Mouse (Mus musculus): ENCODE measurements at regions not wholly inside any gene's neighbourhood (a gene's known extent, or its start where the extent isn't known, plus 50 kb on each side); places are given as distances from the start of the nearest gene placed in this dataset.

GRCm38 (mm10) chr13:90402061-90402460 lies 312.7 kb upstream of the Xrcc4 start:
- H3K27ac ChIP-seq (replicated peaks): no peak overlapping the region
- no peak for DNase-seq (ENCODE audit: low spot score)
- H3K4me3 ChIP-seq: no peak overlapping the region
- H3K4me1 ChIP-seq: no peaks in the 10 kb centered on the region
- no peaks in the 10 kb centered on the region for H3K9me3 ChIP-seq (replicated peaks)
- H3K36me3 ChIP-seq: no peaks in the 10 kb centered on the region
- no peaks in the 10 kb centered on the region for H3K27me3 ChIP-seq (ENCODE audit: low read depth, poor library complexity, severe bottlenecking)
- whole genome bisulfite sequencing: 18% methylated on average over 1 of the region's 1 CpGs

DNA sequence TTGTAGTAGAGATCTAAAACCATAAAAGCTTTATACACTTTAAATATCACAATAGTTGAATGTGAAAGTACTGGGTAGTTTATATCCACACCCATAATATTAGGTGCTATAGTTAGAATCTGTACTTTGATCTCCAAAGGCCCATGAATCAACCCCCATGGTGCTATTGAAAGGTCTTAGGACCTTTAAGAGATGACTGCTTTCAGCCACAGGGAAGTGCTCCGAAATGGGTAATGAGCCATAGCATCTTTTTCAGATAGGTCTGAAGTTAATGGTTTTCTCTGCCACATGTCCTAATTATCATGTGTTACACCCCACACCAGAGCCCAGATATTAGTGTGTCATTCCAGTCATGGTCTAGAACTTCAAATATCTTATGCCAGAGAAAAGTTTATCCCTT lies 312.1 kb upstream of the Xrcc4 start:
- no peaks in the 10 kb centered on the region for H3K27me3 ChIP-seq (ENCODE audit: low read depth, poor library complexity, severe bottlenecking)
- no peak for DNase-seq (ENCODE audit: low spot score)
- 37% methylated on average over 1 of the region's 1 CpGs for WGBS
- no peaks in the 10 kb centered on the region for H3K36me3 ChIP-seq
- H3K27ac ChIP-seq (replicated peaks): no peak overlapping the region
- no peak overlapping the region for H3K4me3 ChIP-seq
- no peaks in the 10 kb centered on the region for H3K4me1 ChIP-seq
- no peaks in the 10 kb centered on the region for H3K9me3 ChIP-seq (replicated peaks)

- H3K9me3 ChIP-seq (replicated peaks): no peaks in the 10 kb centered on the region
- H3K27me3 ChIP-seq (ENCODE audit: low read depth, poor library complexity, severe bottlenecking): no peaks in the 10 kb centered on the region
- WGBS: 87% methylated on average over 8 of the region's 8 CpGs
- no peaks in the 10 kb centered on the region for H3K4me1 ChIP-seq
- H3K4me3 ChIP-seq: no peak overlapping the region
- no peak overlapping the region for H3K27ac ChIP-seq (replicated peaks)
- no peak for DNase-seq (ENCODE audit: low spot score)
- no peaks in the 10 kb centered on the region for H3K36me3 ChIP-seq
Measured at GRCm38 (mm10) chr13:90395274-90396023, 306.0 kb upstream of the Xrcc4 start.

DNA sequence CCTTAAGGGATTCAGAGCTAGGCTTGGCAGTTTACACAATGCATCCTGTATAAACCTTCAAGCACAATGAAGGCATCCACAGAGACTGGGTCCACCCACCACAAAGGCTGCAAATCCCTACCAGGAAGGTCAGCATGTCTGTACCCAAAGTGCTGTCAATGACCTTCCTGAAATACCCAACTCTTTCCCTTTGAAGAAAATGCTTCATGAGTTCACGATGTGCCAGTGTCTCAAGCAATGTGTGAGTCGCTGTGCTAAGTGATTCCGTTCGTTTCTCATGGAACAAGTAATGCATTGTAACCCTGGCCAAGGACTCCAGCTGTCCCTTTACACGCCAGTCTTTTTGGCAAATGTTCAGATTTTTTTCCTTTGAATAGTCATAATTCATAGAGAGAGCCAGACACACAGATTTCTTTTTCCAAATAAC lies 305.4 kb upstream of the Xrcc4 start:
- no peaks in the 10 kb centered on the region for H3K4me1 ChIP-seq
- H3K9me3 ChIP-seq (replicated peaks): no peaks in the 10 kb centered on the region
- no peaks in the 10 kb centered on the region for H3K27me3 ChIP-seq (ENCODE audit: low read depth, poor library complexity, severe bottlenecking)
- no peak overlapping the region for H3K27ac ChIP-seq (replicated peaks)
- DNase-seq (ENCODE audit: low spot score): no peak
- 85% methylated on average over 5 of the region's 5 CpGs for WGBS
- no peaks in the 10 kb centered on the region for H3K36me3 ChIP-seq
- no peak overlapping the region for H3K4me3 ChIP-seq

DNA sequence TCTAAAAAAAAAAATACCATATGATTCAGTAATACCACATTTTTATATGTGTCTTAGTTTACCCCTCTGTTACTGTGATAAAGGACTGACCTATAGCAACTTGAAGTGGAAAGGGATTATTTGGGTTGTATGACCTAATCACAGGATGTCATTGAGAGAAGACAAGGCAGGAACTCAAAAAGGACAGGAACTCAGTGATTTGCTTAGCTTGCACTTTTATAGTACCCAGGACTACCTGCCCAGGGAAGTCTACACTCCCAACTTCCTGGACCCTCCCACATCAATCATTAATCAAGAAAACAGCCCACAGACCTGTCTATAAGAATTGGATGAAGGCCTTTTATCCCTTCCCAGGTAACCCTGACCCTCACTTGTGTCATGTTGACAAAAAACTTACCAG lies 303.0 kb upstream of the Xrcc4 start:
- H3K4me3 ChIP-seq: no peak overlapping the region
- no peaks in the 10 kb centered on the region for H3K36me3 ChIP-seq

GRCm38 (mm10) chr13:90376619-90377018 lies 287.2 kb upstream of the Xrcc4 start:
- H3K36me3 ChIP-seq: no peaks in the 10 kb centered on the region
- no peaks in the 10 kb centered on the region for H3K9me3 ChIP-seq (replicated peaks)
- no peak overlapping the region for H3K27ac ChIP-seq (replicated peaks)
- no peak for DNase-seq (ENCODE audit: low spot score)
- 75% methylated on average over 3 of the region's 3 CpGs for WGBS
- H3K27me3 ChIP-seq (ENCODE audit: low read depth, poor library complexity, severe bottlenecking): no peaks in the 10 kb centered on the region
- H3K4me1 ChIP-seq: no peaks in the 10 kb centered on the region
- no peak overlapping the region for H3K4me3 ChIP-seq

More for the DNA sequence above, 303.0 kb upstream of the Xrcc4 start:
- DNase-seq (ENCODE audit: low spot score): no peak
- no peak overlapping the region for H3K27ac ChIP-seq (replicated peaks)
- no peaks in the 10 kb centered on the region for H3K9me3 ChIP-seq (replicated peaks)
- H3K4me1 ChIP-seq: no peaks in the 10 kb centered on the region
- H3K27me3 ChIP-seq (ENCODE audit: low read depth, poor library complexity, severe bottlenecking): no peaks in the 10 kb centered on the region

DNA sequence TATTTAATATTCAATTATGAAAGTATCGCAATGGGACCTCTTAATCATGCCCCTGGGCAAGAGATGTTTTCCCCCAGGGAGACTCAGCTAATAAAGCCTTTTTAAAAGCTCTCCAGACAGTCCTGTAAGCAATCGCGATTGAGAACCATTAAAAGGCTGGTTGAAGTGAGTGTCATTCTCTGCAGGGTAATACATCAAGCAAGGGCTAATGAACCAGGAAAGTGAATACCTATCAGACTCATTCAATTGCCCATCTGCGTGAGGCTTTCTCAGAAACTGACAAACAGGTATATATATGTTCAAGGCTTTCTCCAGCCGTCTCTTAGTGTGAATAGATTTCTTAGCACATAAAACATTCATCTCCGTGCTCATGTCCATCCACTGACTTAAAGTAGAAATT lies 286.8 kb upstream of the Xrcc4 start:
- H3K9me3 ChIP-seq (replicated peaks): no peaks in the 10 kb centered on the region
- H3K4me1 ChIP-seq: no peaks in the 10 kb centered on the region
- H3K4me3 ChIP-seq: no peak overlapping the region
- H3K36me3 ChIP-seq: no peaks in the 10 kb centered on the region
- H3K27me3 ChIP-seq (ENCODE audit: low read depth, poor library complexity, severe bottlenecking): no peaks in the 10 kb centered on the region
- H3K27ac ChIP-seq (replicated peaks): no peak overlapping the region
- 88% methylated on average over 6 of the region's 6 CpGs for WGBS
- DNase-seq (ENCODE audit: low spot score): no peak

DNA sequence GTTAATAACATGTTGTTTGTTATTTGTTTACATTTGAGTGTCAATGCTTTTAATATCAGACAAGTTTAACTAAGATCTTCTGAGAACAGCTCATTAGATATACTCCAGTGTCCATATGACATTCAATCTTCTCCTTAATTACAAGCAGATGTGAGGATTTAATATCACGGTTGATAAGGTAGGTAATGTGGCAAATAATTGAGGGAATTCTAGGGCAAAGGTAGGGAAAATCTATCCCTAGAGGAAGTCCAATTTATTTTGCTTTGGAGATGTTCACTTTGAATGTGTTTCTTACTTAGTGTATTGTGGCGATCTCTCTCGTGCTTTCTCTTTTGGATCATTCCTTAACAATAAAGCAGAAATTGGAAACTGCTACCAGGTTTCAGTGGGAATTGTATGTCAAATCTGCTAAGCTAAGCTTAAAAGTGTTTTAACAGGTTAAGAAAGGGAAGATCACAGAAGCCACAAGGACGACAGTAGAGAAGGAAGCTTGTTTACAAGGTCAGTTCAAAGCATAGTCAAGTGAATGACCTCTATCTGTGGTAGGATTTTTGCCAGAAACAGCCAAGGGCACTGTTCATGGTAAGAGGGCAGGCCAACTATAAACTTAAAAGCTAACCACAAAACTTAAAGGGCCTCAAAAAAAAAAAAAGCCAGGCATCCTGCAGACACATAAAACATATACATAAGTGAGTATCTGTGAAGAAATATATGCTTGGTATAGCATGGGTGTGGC lies 282.2 kb upstream of the Xrcc4 start:
- no peaks in the 10 kb centered on the region for H3K27me3 ChIP-seq (ENCODE audit: low read depth, poor library complexity, severe bottlenecking)
- no peaks in the 10 kb centered on the region for H3K4me1 ChIP-seq
- no peaks in the 10 kb centered on the region for H3K36me3 ChIP-seq
- 78% methylated on average over 4 of the region's 4 CpGs for WGBS
- no peak overlapping the region for H3K27ac ChIP-seq (replicated peaks)
- no peaks in the 10 kb centered on the region for H3K9me3 ChIP-seq (replicated peaks)
- no peak overlapping the region for H3K4me3 ChIP-seq
- DNase-seq (ENCODE audit: low spot score): no peak

DNA sequence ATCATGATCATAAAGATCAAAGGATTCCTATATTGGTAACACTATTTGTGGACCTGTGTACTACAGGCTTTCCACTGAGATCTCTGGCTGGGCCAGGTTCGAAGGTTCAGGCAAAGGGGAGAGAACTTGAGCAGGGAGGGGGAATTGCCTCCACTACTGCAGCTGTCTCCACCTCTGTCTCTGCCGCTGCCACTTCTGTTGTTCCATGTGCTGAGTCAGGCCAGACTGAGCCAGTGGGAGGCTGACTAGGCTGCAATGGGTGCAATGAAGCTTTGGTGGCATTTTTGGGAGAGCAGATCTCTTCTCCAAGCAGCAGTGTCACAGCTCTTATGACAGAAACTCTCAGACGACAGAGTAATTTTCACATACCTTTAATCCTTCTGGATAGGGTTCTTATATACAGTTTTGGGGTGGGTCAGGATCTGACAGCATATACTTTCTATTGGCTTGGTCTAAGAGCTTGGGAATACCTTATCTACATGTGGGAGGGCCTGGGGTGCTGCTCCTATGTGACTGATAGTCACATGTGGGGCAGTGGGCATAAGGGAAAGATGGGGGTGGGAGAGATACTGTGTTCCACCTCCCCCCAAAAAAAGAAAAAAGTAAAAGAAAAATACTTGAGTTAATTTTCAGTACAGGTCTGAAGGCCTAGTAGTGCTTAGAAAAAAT lies 281.5 kb upstream of the Xrcc4 start:
- no peak overlapping the region for H3K4me3 ChIP-seq
- no peak overlapping the region for H3K27ac ChIP-seq (replicated peaks)
- no peaks in the 10 kb centered on the region for H3K27me3 ChIP-seq (ENCODE audit: low read depth, poor library complexity, severe bottlenecking)
- no peak for DNase-seq (ENCODE audit: low spot score)
- 80% methylated on average over 3 of the region's 3 CpGs for WGBS
- no peaks in the 10 kb centered on the region for H3K4me1 ChIP-seq
- H3K36me3 ChIP-seq: no peaks in the 10 kb centered on the region
- no peaks in the 10 kb centered on the region for H3K9me3 ChIP-seq (replicated peaks)

- no peak for DNase-seq (ENCODE audit: low spot score)
- H3K36me3 ChIP-seq: no peaks in the 10 kb centered on the region
- no peak overlapping the region for H3K4me3 ChIP-seq
- no peaks in the 10 kb centered on the region for H3K27me3 ChIP-seq (ENCODE audit: low read depth, poor library complexity, severe bottlenecking)
- H3K4me1 ChIP-seq: no peaks in the 10 kb centered on the region
- 85% methylated on average over 4 of the region's 4 CpGs for WGBS
- H3K9me3 ChIP-seq (replicated peaks): no peaks in the 10 kb centered on the region
- H3K27ac ChIP-seq (replicated peaks): no peak overlapping the region
Measured at GRCm38 (mm10) chr13:90364518-90365027, 275.2 kb upstream of the Xrcc4 start.

DNA sequence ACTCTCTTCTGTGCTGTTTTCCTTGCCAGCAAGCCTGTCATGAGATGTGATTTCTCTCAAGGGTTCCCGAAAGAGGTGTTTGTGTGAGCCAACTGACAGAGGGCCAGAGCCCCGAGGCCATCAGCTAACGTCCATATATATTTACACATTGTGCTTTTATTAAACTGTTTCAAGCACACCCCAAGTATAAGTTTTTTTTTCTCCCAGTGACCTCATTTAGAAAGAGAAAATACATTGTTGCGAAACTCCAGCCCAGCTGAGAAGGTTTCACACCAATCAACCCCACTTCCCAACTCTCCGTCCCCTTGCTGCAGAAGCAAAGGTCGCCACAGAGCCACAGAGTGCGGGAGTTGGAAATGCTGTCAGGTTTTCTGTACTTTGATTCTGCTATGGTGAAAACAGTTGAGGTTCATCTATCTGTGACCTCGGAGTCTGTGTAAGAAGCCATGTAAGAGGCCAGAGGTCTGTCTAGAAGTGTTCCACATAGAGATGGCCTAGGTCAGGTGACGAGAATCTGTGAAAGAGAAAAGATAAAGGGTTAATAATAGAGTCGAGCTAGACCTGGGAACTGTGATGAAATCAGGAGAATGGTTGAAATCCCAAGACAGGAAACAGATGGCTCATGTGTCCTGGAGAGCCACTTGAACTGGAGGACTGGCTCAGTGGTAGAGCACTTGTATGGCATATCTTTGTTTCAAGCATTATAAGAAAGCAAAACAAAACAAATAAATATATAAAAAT lies 270.6 kb upstream of the Xrcc4 start:
- Histone ChIP-seq H3K36me3 (no peaks in the 10 kb centered on the region), H3K27ac (replicated peaks) (no peak overlapping the region), H3K9me3 (replicated peaks) (no peaks in the 10 kb centered on the region), H3K27me3 (ENCODE audit: low read depth, poor library complexity, severe bottlenecking) (no peaks in the 10 kb centered on the region), H3K4me1 (no peaks in the 10 kb centered on the region), H3K4me3 (no peak overlapping the region)
- 85% methylated on average over 10 of the region's 10 CpGs for WGBS
- no peak for DNase-seq (ENCODE audit: low spot score)

- H3K27ac ChIP-seq (replicated peaks): no peak overlapping the region
- H3K9me3 ChIP-seq (replicated peaks): no peaks in the 10 kb centered on the region
- DNase-seq (ENCODE audit: low spot score): no peak
- H3K36me3 ChIP-seq: no peaks in the 10 kb centered on the region
- no peaks in the 10 kb centered on the region for H3K4me1 ChIP-seq
- no peaks in the 10 kb centered on the region for H3K27me3 ChIP-seq (ENCODE audit: low read depth, poor library complexity, severe bottlenecking)
- WGBS: 84% methylated on average over 1 of the region's 1 CpGs
- no peak overlapping the region for H3K4me3 ChIP-seq
Measured at GRCm38 (mm10) chr13:90358149-90358548, 268.7 kb upstream of the Xrcc4 start.

All from midbrain, embryonic 10.5 days (tissue).